Mouse (Mus musculus): ENCODE measurements around the gene Bptf. TPM values are rescaled to one million over a fixed set of nuclear protein-coding genes. Genes with fewer than 3 reads are reported as not detected.
"Not testable (repeated sequence)": the region's sequence is repeated elsewhere in the genome, so short reads cannot be mapped to it uniquely, and the experiment has no call there.

Gene Bptf
- polyA plus RNA-seq, 1 experiment, result 16.7 TPM

GRCm38 (mm10) chr11:107117789-107118188 is 14.1 kb downstream of the Bptf start:
- DNase-seq (ENCODE audit: low read depth), result no peak

- DNase-seq (ENCODE audit: low read depth), result no peak
Measured at GRCm38 (mm10) chr11:107113881-107114557, 17.9 kb downstream of the Bptf start.

- DNase-seq (ENCODE audit: low read depth), result no peak
Measured at GRCm38 (mm10) chr11:107113112-107113511, 18.8 kb downstream of the Bptf start.

GRCm38 (mm10) chr11:107109669-107110068 is 22.3 kb downstream of the Bptf start:
- DNase-seq (ENCODE audit: low read depth), result no peak

- DNase-seq (ENCODE audit: low read depth), result no peak
Measured at GRCm38 (mm10) chr11:107108892-107109291, 23.0 kb downstream of the Bptf start.

DNA sequence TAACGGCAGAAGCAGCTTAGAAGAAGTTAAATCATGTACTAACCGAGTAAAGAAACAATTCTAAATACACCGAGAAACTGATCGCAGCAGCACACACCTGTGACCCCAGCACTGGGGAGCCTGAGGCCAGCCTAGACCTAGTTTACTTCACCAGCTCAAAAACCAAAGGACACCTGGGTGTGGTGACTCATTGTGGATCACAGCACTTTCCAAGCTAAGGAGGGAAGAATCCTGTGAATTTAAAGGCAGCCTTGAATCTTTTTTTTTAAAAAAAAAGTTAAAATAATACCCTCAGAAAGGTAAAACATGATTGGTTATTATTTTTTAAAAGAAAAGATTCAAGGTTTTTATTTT is 24.2 kb downstream of the Bptf start:
- no peak for DNase-seq (ENCODE audit: low read depth)

GRCm38 (mm10) chr11:107106978-107107724 is 24.8 kb downstream of the Bptf start:
- DNase-seq (ENCODE audit: low read depth), result no peak

- no peak for DNase-seq (ENCODE audit: low read depth)
Measured at GRCm38 (mm10) chr11:107106461-107106860, 25.5 kb downstream of the Bptf start.

DNA sequence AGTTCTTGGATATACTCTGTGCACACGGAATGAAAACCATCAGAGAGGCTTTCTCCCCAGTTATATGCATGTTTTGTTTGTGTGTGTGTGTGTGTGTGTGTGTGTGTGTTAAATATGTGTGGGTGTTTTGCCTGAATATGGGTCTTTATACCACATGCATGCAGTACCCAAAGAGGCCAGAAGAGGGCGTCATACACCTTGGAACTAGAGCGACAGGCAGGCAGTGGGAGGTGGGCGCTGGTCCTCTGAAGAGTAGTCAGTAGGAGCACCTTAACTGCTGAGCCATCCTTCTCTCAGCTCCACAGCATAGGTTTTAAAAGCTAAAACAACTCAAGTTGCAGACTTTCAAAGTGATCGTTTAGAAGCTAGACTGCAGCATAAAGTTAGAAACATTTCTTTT is 26.7 kb downstream of the Bptf start:
- no peak for DNase-seq (ENCODE audit: low read depth)

- DNase-seq (ENCODE audit: low read depth), result no peak
Measured at GRCm38 (mm10) chr11:107103736-107104135, 28.2 kb downstream of the Bptf start.

- no peak for DNase-seq (ENCODE audit: low read depth)
Measured at GRCm38 (mm10) chr11:107103224-107103589, 28.7 kb downstream of the Bptf start.

DNA sequence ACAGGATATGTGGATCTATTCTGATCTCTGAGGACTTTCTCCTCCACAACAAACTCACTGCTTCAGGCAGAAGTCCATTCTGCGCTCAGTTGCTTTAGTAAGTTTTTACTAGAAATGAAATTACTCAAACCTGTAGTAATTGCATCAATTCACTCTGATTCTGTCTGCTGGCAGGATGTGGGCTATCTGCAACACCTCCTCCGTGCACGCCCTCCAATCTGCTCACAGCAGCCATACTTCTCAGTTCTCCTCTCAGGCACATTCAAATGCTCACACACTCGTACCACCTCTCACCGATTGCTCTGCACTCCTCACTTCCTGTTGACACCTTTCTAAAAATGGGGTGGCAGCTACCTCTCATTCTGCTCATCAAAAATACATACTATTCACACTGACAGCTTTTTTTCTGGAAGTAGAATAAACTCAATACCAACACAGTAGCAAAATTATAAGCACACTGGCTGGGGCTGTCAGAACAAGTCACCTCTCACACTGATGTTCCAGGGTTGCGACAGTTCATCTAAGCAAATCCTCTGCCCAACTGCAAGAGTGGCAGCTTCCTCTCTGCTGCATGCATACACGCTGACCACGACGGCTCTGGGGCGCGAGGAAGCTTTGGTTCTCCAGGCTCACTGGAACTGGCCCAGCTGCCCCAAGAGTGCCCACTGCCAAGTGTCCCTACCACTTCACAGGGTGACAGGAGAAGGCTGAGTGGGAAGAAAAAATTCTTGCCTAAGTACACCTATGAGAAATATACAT is 29.3 kb downstream of the Bptf start:
- no peak for DNase-seq (ENCODE audit: low read depth)

- DNase-seq (ENCODE audit: low read depth), result no peak
Measured at GRCm38 (mm10) chr11:107096973-107097372, 35.0 kb downstream of the Bptf start.

- no peak for DNase-seq (ENCODE audit: low read depth)
Measured at GRCm38 (mm10) chr11:107093871-107094270, 38.1 kb downstream of the Bptf start.

DNA sequence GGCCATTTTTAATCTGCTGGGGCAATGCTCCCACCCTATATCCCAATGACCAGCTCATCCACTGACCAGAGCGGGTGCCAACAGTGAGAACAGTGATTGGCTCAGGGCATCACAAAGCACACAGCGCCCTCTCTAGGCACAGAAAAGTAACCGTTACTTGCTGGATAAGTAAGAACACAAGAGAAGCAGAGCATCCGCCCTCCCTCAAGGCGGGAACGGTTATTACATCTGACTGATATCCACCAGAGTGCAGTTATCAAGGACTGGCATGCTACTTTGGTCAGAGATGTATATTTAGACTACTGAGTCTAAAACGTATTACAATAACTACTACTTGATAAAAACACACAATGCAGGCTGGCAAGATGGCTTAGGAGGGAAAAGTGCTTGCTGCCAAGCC is 39.3 kb downstream of the Bptf start:
- DNase-seq (ENCODE audit: low read depth), result no peak

- no peak for DNase-seq (ENCODE audit: low read depth)
Measured at GRCm38 (mm10) chr11:107085866-107086265, 46.1 kb downstream of the Bptf start.

DNA sequence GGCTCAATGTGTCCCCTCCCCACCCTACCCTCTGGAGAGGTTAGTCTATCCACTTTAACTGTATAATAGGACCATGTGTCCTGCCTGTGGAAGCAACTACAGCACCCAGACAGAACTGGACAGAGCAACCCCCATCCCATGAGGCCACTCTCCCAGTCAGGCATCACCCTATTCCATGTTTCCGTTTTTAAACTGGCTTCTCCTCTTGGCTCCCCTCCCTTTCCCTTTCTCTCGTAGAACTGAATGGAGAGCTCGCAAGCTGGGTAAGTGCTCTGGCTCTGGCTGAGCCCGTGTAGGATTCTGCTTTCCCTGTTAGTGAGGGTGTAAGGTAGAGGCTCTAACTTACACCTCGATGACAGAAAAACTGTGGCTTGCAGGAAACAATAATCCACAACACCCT is 48.4 kb downstream of the Bptf start:
- no peak for DNase-seq (ENCODE audit: low read depth)

DNA sequence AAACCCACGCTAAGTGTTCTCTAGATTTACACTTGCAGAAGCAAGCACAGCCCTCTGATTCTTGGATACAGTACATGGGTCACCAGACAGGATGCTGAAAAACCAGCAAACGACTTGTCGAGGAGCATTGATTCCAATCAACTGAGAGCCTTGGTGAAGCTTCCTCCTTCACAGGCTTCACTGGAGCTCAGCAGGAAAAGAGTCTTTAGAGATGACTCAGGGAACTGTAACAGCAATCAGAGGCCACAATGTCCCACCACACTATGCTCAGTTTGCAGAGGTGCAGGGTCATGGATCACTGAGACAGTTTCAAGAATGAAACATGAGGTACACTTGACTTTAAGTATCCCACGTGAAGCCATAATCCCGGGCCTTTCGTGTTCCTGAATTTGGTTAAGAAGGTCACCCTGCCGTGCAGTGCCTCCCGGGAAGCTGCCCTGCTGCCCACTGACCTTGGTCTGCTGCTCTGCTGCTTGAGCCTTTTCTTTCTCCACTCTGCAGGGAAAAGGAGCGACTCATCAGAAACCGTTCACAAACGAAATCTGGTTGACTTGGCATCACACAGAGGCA is 66.6 kb downstream of the Bptf start:
- DNase-seq (ENCODE audit: low read depth), result no peak

DNA sequence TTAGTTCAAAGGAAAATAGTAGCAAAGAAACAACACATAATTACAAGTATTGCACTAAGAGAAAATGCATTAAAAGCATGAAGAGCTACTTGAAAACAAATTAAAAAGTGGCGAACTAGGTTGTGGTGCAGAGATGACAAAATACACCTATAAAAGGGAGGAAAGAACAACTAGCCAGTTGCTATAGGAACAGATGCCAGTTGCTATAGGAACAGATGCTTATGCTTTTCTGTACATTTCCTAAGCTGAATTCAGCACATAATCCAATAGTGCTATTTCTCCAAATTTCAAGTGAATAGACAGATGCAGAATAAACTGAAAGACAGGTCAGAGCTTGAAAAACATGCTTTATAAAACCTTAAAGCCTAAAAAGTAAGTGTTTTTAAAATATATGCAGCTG is 67.3 kb downstream of the Bptf start:
- no peak for DNase-seq (ENCODE audit: low read depth)

GRCm38 (mm10) chr11:107063067-107063466 is 68.9 kb downstream of the Bptf start:
- DNase-seq (ENCODE audit: low read depth), result no peak

GRCm38 (mm10) chr11:107060941-107061340 is 71.0 kb downstream of the Bptf start:
- no peak for DNase-seq (ENCODE audit: low read depth)

GRCm38 (mm10) chr11:107059634-107060033 is 72.3 kb downstream of the Bptf start:
- not testable (repeated sequence) for DNase-seq (ENCODE audit: low read depth)

- no peak for DNase-seq (ENCODE audit: low read depth)
Measured at GRCm38 (mm10) chr11:107057391-107057790, 74.5 kb downstream of the Bptf start.
